Mouse (Mus musculus) liver, embryonic 14.5 days (tissue): ENCODE measurements at regions not wholly inside any gene's neighbourhood (a gene's known extent, or its start where the extent isn't known, plus 50 kb on each side); places are given as distances from the start of the nearest gene placed in this dataset.

Experiments used
- CTCF ChIP-seq: IDR thresholded peaks from 2 replicates; pipeline ENCODE4 v1.5.1; 2016; ENCODE audit warnings: antibody characterized with exemption, low read depth, control low read depth
- EP300 ChIP-seq: IDR thresholded peaks from 2 replicates; pipeline ENCODE4 v1.6.1; 2016; ENCODE audit warnings: antibody characterized with exemption, low read depth

GRCm38 (mm10) chr15:87936041-87936440, 391.9 kb downstream of the Fam19a5 start:
- TF ChIP-seq EP300, result no peak
- no peak for TF ChIP-seq CTCF
